Comparison of ENCODE assay signal across 8 mouse cellular contexts in genomic region chr2:145382908-145383770, GRCm38 (mm10).
DNase-seq lines count a peak whose midpoint lies in the region; ATAC-seq lines count a peak whose summit lies in the region.

No protein-coding gene starts in this region.

- intact Hi-C loops in left cerebral cortex, postnatal 25 days (cut with DNase I), result loop anchor here (2.0 kb wide), 2 partner anchors 40 to 214 kb away; no protein-coding TSS in a partner anchor

- no peak for ATAC-seq in megakaryocyte-erythroid progenitor cell, adult 5-6 weeks (replicated peaks; ENCODE audit: low FRiP score, low TSS enrichment, poor library complexity, severe bottlenecking)

- peak; percentile 36 for DNase-seq in adrenal gland, postnatal 14 days
- DNase-seq in adrenal gland, adult 18-20 months (ENCODE audit: low spot score in 2 of 2), result no peak
- peak; percentile 5 for DNase-seq in urinary bladder, postnatal 14 days (ENCODE audit: low spot score)
- no peak for DNase-seq in urinary bladder, adult 2 months (ENCODE audit: low spot score)
- DNase-seq in left cerebral cortex, postnatal 25 days (ENCODE audit: low spot score in 2 of 2), result peak; percentile 54 to 88
- DNase-seq in telencephalon, adult 2 months (ENCODE audit: low read depth, low spot score), result peak; percentile 84
- DNase-seq in embryo, embryonic 9.5 days (ENCODE audit: extremely low spot score), result no peak

Comparison
In these comparisons a context has a peak if more than half of its experiments do, and no peak if none do; other contexts are left out.
1. DNase-seq: peak in adrenal gland, postnatal 14 days (single experiment), urinary bladder, postnatal 14 days (single experiment), left cerebral cortex, postnatal 25 days (2 of 2) and telencephalon, adult 2 months (single experiment); none in adrenal gland, adult 18-20 months (0 of 2), urinary bladder, adult 2 months (single experiment) and embryo, embryonic 9.5 days (single experiment).